In genomic region chr7:122066945-122067516, GRCm38 (mm10) we compare ENCODE assay signal across 8 mouse cellular contexts. TPM values are rescaled to one million over a fixed set of nuclear protein-coding genes. Genes with fewer than 3 reads are reported as not detected.
A peak's percentile ranks its signal among the peaks of the same experiment; 100 is the strongest.
DNase-seq lines count a peak whose midpoint lies in the region; ATAC-seq and TF ChIP-seq lines count a peak whose summit lies in the region.

Gene Ubfd1, plus strand, starts transcription at chr7:122067175.
Gene Ears2, minus strand, starts transcription at chr7:122067263.

- CTCF ChIA-PET in Patski (lab: Charles Lee): interaction anchor here (1.4 kb wide), 1 partner anchor 104 kb away, joined by 3 read pairs; no protein-coding TSS in a partner anchor

- peaks cover 25% of the 10 kb centered on the region for H3K4me1 ChIP-seq in hindbrain, embryonic 14.5 days (replicated peaks; ENCODE audit: control insufficient read depth, insufficient read depth, low read length)

- H3K27ac ChIP-seq in hindbrain, embryonic 14.5 days: peak within 1 kb of the TSS; percentile 91

- WGBS in hindbrain, embryonic 14.5 days: under 1% methylated on average over 60 of the region's 60 CpGs

- H3K9me3 ChIP-seq in hindbrain, embryonic 14.5 days (ENCODE audit: control insufficient read depth, low read length): no peaks in the 10 kb centered on the region

- H3K4me3 ChIP-seq in hindbrain, embryonic 14.5 days (replicated peaks; ENCODE audit: low read length): peak within 1 kb of the TSS; percentile 94

- DNase-seq in Patski (ENCODE audit: low read depth, low spot score): peak; percentile 71
- DNase-seq in cerebellum, postnatal 14 days: peak; percentile 99
- DNase-seq in frontal cortex, postnatal 25 days (ENCODE audit: low spot score in 2 of 2): peak; percentile 96 to 97
- DNase-seq in hindbrain, embryonic 14.5 days (ENCODE audit: low spot score): peak; percentile 99
- peak; percentile 97 to 98 for DNase-seq in layer of hippocampus, postnatal 36 days
- peak; percentile 97 for DNase-seq in lung, postnatal 36 days
- DNase-seq in retina, postnatal 1 day: peak; percentile 99
- DNase-seq in urinary bladder, adult 18-20 months (ENCODE audit: low spot score in 2 of 2): peak; percentile 89 to 94

- H3K27me3 ChIP-seq in Patski: no peaks in the 10 kb centered on the region
- no peaks in the 10 kb centered on the region for H3K27me3 ChIP-seq in hindbrain, embryonic 14.5 days (ENCODE audit: control insufficient read depth, insufficient read depth, low read length)

- peak; percentile 31 for TF ChIP-seq CTCF in Patski (IDR thresholded peaks at IDR 0.05)

- peak; percentile 97 for ATAC-seq in Patski
- ATAC-seq in hindbrain, embryonic 14.5 days (ENCODE audit: low FRiP score): peak; percentile 98

- POLR2A ChIA-PET in Patski (lab: Charles Lee): no interaction called here

- peak within 1 kb of the TSS; percentile 88 for H3K4me2 ChIP-seq in hindbrain, embryonic 14.5 days (replicated peaks)

- peaks cover 39% of the 10 kb centered on the region for H3K36me3 ChIP-seq in hindbrain, embryonic 14.5 days (replicated peaks; ENCODE audit: control insufficient read depth, insufficient read depth)

- peak within 1 kb of the TSS; percentile 96 for H3K9ac ChIP-seq in hindbrain, embryonic 14.5 days

- in situ Hi-C loops in Patski (cut with MboI; ENCODE audit: low pct_unique_long_range_greater_than_20kb): no loop called here

RNA-seq across cellular contexts. Expression of gene Ubfd1, which starts in this region (rescaled TPM):
- 30.9 TPM for polyA plus RNA-seq in Patski (2021)
- 104 and 120 TPM in 2 replicates for polyA plus RNA-seq in hindbrain, embryonic 14.5 days (2014; fragmentation: Nextera tagmentation; extraction: Ambion mirVana)
- total RNA-seq in layer of hippocampus, postnatal 36 days (2021): 10 to 100 TPM; 59.2 to 61.9 TPM

RNA-seq across cellular contexts. Expression of gene Ears2, which starts in this region (rescaled TPM):
- polyA plus RNA-seq in Patski (2021): 9.3 TPM
- 10.8 and 11.1 TPM in 2 replicates for polyA plus RNA-seq in hindbrain, embryonic 14.5 days (2014; fragmentation: Nextera tagmentation; extraction: Ambion mirVana)
- 10 to 100 TPM in 1 of 2 experiments, 1 to 10 TPM in 1; 9.7 to 10.0 TPM for total RNA-seq in layer of hippocampus, postnatal 36 days (2021)

Comparison
In these comparisons a context has a peak if more than half of its experiments do, and no peak if none do; other contexts are left out.
1. Peak in every context shown above with its lines: DNase-seq, ATAC-seq, H3K4me3 ChIP-seq and H3K27ac ChIP-seq.